In the genomic region with DNA sequence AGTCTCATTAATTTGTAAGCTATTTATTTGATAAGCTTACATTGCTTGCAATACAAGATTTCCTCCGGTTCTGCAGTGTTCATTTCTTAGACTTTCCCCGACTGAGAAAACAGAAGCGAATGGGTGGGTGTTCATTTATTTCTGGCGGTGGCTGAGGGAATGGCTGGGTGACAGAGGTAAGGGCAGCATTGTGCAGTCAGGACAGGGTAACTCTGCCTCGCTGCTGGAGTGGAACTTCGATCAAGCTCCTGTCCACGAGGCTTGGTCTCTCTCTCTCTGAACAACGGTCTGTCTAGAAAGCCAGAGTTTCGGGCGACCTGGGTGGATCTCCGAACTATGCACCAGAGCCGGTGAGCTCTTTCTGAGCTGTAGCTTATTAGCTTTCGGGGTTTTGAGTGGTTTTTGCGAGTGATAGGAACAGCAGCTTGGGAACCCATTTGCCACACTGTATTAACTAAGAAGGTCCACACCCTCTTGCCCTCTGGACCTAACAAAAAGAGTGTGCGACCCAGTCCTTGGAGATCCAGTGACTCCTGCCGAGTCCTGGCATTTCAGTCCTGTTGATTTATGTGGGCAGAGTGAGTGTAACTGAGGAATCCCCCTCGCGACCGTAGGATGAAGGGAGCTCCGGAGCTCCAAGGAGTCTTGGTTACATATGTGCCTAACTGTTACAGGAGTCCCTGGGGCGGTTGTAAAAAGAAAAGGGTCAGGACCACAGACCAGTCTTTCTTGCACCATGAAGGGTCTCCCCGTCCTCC, we compare ENCODE assay signal across 8 mouse cellular contexts. TPM values are rescaled to one million over a fixed set of nuclear protein-coding genes. Genes with fewer than 3 reads are reported as not detected.
DNase-seq lines count a peak whose midpoint lies in the region; ATAC-seq and TF ChIP-seq lines count a peak whose summit lies in the region.

No protein-coding gene starts in this region.

- peak overlapping the region; percentile 76 for H3K4me2 ChIP-seq in lung, embryonic 14.5 days
- H3K4me2 ChIP-seq in intestine, embryonic 15.5 days (replicated peaks): peak overlapping the region; percentile 88
- H3K4me2 ChIP-seq in midbrain, embryonic 11.5 days: peak overlapping the region; percentile 83

- peak overlapping the region; percentile 54 for H3K4me3 ChIP-seq in lung, embryonic 14.5 days (ENCODE audit: low read depth, low read length)
- peak overlapping the region; percentile 56 for H3K4me3 ChIP-seq in intestine, embryonic 15.5 days (replicated peaks)
- H3K4me3 ChIP-seq in midbrain, embryonic 11.5 days (ENCODE audit: low read depth, low read length): peak overlapping the region; percentile 46

- TF ChIP-seq CTCF in lung, embryonic 14.5 days (IDR thresholded peaks at IDR 0.05; ENCODE audit: low read depth): no peak

- ATAC-seq in lung, embryonic 14.5 days (ENCODE audit: insufficient read depth): no peak; the same call in 1 of the 2 replicates
- ATAC-seq in intestine, embryonic 15.5 days: peak; percentile 48
- peak; percentile 1 for ATAC-seq in midbrain, embryonic 11.5 days (ENCODE audit: low FRiP score)

- H3K9me3 ChIP-seq in lung, embryonic 14.5 days (ENCODE audit: low read depth, low read length): no peaks in the 10 kb centered on the region
- no peaks in the 10 kb centered on the region for H3K9me3 ChIP-seq in intestine, embryonic 15.5 days
- H3K9me3 ChIP-seq in midbrain, embryonic 11.5 days (ENCODE audit: control insufficient read depth, low read length): no peaks in the 10 kb centered on the region

- no peak for DNase-seq in lung, embryonic 14.5 days
- DNase-seq in lung, postnatal 25 days (ENCODE audit: low spot score): no peak
- peak; percentile 24 for DNase-seq in fibroblast of lung, adult 2 months (ENCODE audit: low read depth)
- DNase-seq in midbrain, embryonic 11.5 days (ENCODE audit: low spot score, missing footprints): no peak
- DNase-seq in gastrocnemius, adult 18-20 months (ENCODE audit: low spot score): no peak
- no peak for DNase-seq in layer of hippocampus, adult 8-10 months (ENCODE audit: low spot score in 2 of 2)
- DNase-seq in cerebellum, adult 11 months: no peak

- no peak overlapping the region for H3K27ac ChIP-seq in lung, embryonic 14.5 days (ENCODE audit: low read depth)
- no peak overlapping the region for H3K27ac ChIP-seq in intestine, embryonic 15.5 days
- no peak overlapping the region for H3K27ac ChIP-seq in midbrain, embryonic 11.5 days (ENCODE audit: low read depth, low read length)

- no peaks in the 10 kb centered on the region for H3K4me1 ChIP-seq in lung, embryonic 14.5 days (ENCODE audit: insufficient read depth)
- no peaks in the 10 kb centered on the region for H3K4me1 ChIP-seq in intestine, embryonic 15.5 days (replicated peaks)
- peaks cover 6% of the 10 kb centered on the region for H3K4me1 ChIP-seq in midbrain, embryonic 11.5 days (ENCODE audit: control insufficient read depth, insufficient read depth, low read length)

- no peaks in the 10 kb centered on the region for H3K27me3 ChIP-seq in lung, embryonic 14.5 days (ENCODE audit: insufficient read depth, low read length)
- H3K27me3 ChIP-seq in intestine, embryonic 15.5 days (replicated peaks): no peaks in the 10 kb centered on the region
- H3K27me3 ChIP-seq in midbrain, embryonic 11.5 days (ENCODE audit: control insufficient read depth, insufficient read depth, low read length): peaks cover 2% of the 10 kb centered on the region; the same call in 1 of the 2 replicates

- peak overlapping the region; percentile 75 for H3K9ac ChIP-seq in lung, embryonic 14.5 days
- H3K9ac ChIP-seq in intestine, embryonic 15.5 days: peak overlapping the region; percentile 56
- H3K9ac ChIP-seq in midbrain, embryonic 11.5 days (ENCODE audit: low read length): peak overlapping the region; percentile 62

- H3K36me3 ChIP-seq in lung, embryonic 14.5 days (ENCODE audit: insufficient read depth): no peaks in the 10 kb centered on the region
- no peaks in the 10 kb centered on the region for H3K36me3 ChIP-seq in intestine, embryonic 15.5 days
- no peaks in the 10 kb centered on the region for H3K36me3 ChIP-seq in midbrain, embryonic 11.5 days (ENCODE audit: control insufficient read depth, insufficient read depth, low read length)

- WGBS in lung, embryonic 14.5 days: 12% methylated on average over 22 of the region's 22 CpGs
- WGBS in intestine, embryonic 15.5 days: 12% methylated on average over 22 of the region's 22 CpGs
- WGBS in midbrain, embryonic 11.5 days: 20% methylated on average over 22 of the region's 22 CpGs

RNA-seq across cellular contexts. Expression of a gene that starts 0.5 kb away (rescaled TPM):
- polyA plus RNA-seq in lung, embryonic 14.5 days (2014; fragmentation: Nextera tagmentation; extraction: Ambion mirVana): 5.9 and 6.2 TPM in 2 replicates
- 2.8 and 3.8 TPM in 2 replicates for polyA plus RNA-seq in intestine, embryonic 15.5 days (2015; fragmentation: Nextera tagmentation; extraction: Ambion mirVana)
- 1.4 and 1.5 TPM in 2 replicates for polyA plus RNA-seq in midbrain, embryonic 11.5 days (2014; fragmentation: Nextera tagmentation; extraction: Ambion mirVana)
- under 1 TPM; 0.43 TPM for total RNA-seq in gastrocnemius, adult 18-20 months (2021)
- total RNA-seq in layer of hippocampus, adult 8-10 months (2022): 10 to 100 TPM in 2 of 4 experiments, 1 to 10 TPM in 2; 8.9 to 16.6 (median 11.0) TPM

RNA-seq across cellular contexts. Expression of a gene that starts 54.6 kb away (rescaled TPM):
- not detected in 2 replicates for polyA plus RNA-seq in lung, embryonic 14.5 days (2014; fragmentation: Nextera tagmentation; extraction: Ambion mirVana)
- polyA plus RNA-seq in intestine, embryonic 15.5 days (2015; fragmentation: Nextera tagmentation; extraction: Ambion mirVana): not detected in 2 replicates
- not detected in 2 replicates for polyA plus RNA-seq in midbrain, embryonic 11.5 days (2014; fragmentation: Nextera tagmentation; extraction: Ambion mirVana)
- not detected for total RNA-seq in gastrocnemius, adult 18-20 months (2021)
- not detected for total RNA-seq in layer of hippocampus, adult 8-10 months (2022)
